Mouse (Mus musculus) stomach, postnatal 0 days (tissue): ENCODE results near the gene Rprd2. TPM values are rescaled to one million over a fixed set of nuclear protein-coding genes. Genes with fewer than 3 reads are reported as not detected.
A peak's percentile ranks its signal among the peaks of the same experiment; 100 is the strongest.

Experiments
- ATAC-seq: fragments of 200-750 bp; cut with Nextera tagmentation; 2 replicates; pipeline ENCODE4 v1.8.0; 2017; ENCODE audit not compliant: low FRiP score, low TSS enrichment
- DNase-seq: peaks from one replicate; pipeline ENCODE4 v3.0.0-alpha.2; 2016; ENCODE audit warnings: low spot score
- H3K27ac ChIP-seq: fragments of 300-500 bp; sonication (generic); replicated peaks from 2 replicates; pipeline ENCODE4 v1.5.1; 2014; ENCODE audit warnings: mild to moderate bottlenecking, control low read depth
- H3K27me3 ChIP-seq: fragments of 300-500 bp; sonication (generic); 2 replicates; pipeline ENCODE4 v1.6.1; 2014; ENCODE audit warnings: low read length; ENCODE audit not compliant: control insufficient read depth, insufficient read depth
- H3K36me3 ChIP-seq: fragments of 300-500 bp; sonication (generic); 2 replicates; pipeline ENCODE4 v1.6.1; 2014; ENCODE audit warnings: low read length, mixed read lengths; ENCODE audit not compliant: control insufficient read depth, insufficient read depth
- H3K4me1 ChIP-seq: fragments of 300-500 bp; sonication (generic); replicated peaks from 2 replicates; pipeline ENCODE4 v1.6.1; 2014; ENCODE audit warnings: antibody characterized with exemption; ENCODE audit not compliant: control insufficient read depth, insufficient read depth
- H3K4me2 ChIP-seq: fragments of 300-500 bp; sonication (generic); replicated peaks from 2 replicates; pipeline ENCODE4 v1.6.1; 2014; ENCODE audit warnings: low read depth, mild to moderate bottlenecking, control low read depth, moderate library complexity
- H3K4me3 ChIP-seq: fragments of 300-500 bp; sonication (generic); 2 replicates; pipeline ENCODE4 v1.5.1; 2014; ENCODE audit warnings: low read depth, low read length, control low read depth
- H3K9ac ChIP-seq: fragments of 300-500 bp; sonication (generic); 2 replicates; pipeline ENCODE4 v1.6.1; 2014; ENCODE audit warnings: mild to moderate bottlenecking, low read length, control low read depth, mixed read lengths
- H3K9me3 ChIP-seq: fragments of 300-500 bp; sonication (generic); 2 replicates; pipeline ENCODE4 v1.6.1; 2016; ENCODE audit warnings: low read length; ENCODE audit not compliant: control insufficient read depth
- CTCF ChIP-seq: IDR thresholded peaks from 2 replicates; pipeline ENCODE4 v1.5.1; 2016; ENCODE audit warnings: antibody characterized with exemption, low read depth, mild to moderate bottlenecking, moderate library complexity
- EP300 ChIP-seq: optimal IDR thresholded peaks from 2 replicates; pipeline ENCODE3; 2016; ENCODE audit warnings: antibody characterized with exemption
- WGBS: fragments of 180-500 bp; shearing (Covaris S2); extraction: QIAGEN DNeasy Blood & Tissue Kit; methylation state at CpG from one replicate; pipeline ENCODE4 v1.1.7; 2014; 5-methylcytosine and 5-hydroxymethylcytosine counted together
- polyA plus RNA-seq: library from polyadenylated mRNA; unstranded; fragments of >200 nt; fragmentation: Nextera tagmentation; extraction: Ambion mirVana; gene quantifications from 2 replicates; pipeline ENCODE4 v1.2.1, GENCODE M21; 2015

Gene Rprd2
- polyA plus RNA-seq, 1 experiment from 2014 or later, result 11.1 TPM

GRCm38 (mm10) chr3:95855502-95856089 is 36.9 kb upstream of the Rprd2 start, which contains the start of gene Prpf3:
TSS of gene Prpf3 (minus strand) at chr3:95855885.
- H3K4me1 ChIP-seq, result no peaks in the 10 kb centered on the region
- ATAC-seq (peak; percentile 98), DNase-seq (peak; percentile 95)
- H3K9me3 ChIP-seq, result no peaks in the 10 kb centered on the region
- H3K36me3 ChIP-seq, result peaks cover 7% of the 10 kb centered on the region; the same call in 1 of the 2 replicates
- peak within 1 kb of the TSS; percentile 70 for H3K27ac ChIP-seq
- H3K27me3 ChIP-seq, result no peaks in the 10 kb centered on the region
- TF ChIP-seq EP300 (no peak), CTCF (peak; percentile 20; the same call in 1 of the 2 replicates)
- WGBS, result under 1% methylated on average over 50 of the region's 56 CpGs
- H3K9ac ChIP-seq, result peak within 1 kb of the TSS; percentile 92
- peak within 1 kb of the TSS; percentile 91 for H3K4me2 ChIP-seq
- peak within 1 kb of the TSS; percentile 87 for H3K4me3 ChIP-seq

DNA sequence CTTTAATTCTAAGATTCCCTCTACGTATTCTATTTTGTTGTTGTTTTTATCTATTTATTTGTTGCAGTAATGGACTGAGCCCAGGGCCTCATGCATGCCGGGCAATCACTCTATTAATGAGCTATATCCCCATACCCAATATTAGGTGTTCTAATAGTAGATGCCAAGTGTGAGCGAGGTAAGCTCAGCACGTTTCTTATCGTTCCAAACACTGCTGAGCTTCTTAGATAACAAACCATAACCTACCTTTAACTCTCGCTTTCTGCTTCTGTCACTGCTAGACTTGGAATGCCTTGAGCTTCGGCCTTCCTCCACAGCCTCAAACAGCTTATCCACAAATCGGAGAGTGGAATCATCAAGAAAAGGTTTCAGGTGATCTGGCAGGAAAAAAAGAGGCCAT is 32.7 kb upstream of the Rprd2 start:
- Histone ChIP-seq H3K9me3 (no peaks in the 10 kb centered on the region), H3K36me3 (peaks cover 18% of the 10 kb centered on the region), H3K27me3 (no peaks in the 10 kb centered on the region), H3K4me3 (no peak overlapping the region), H3K9ac (no peak overlapping the region), H3K4me1 (no peaks in the 10 kb centered on the region), H3K27ac (no peak overlapping the region), H3K4me2 (no peak overlapping the region)
- 93% methylated on average over 8 of the region's 8 CpGs for WGBS
- DNase-seq (no peak), ATAC-seq (no peak)
- TF ChIP-seq EP300, result no peak
- no peak for TF ChIP-seq CTCF

DNA sequence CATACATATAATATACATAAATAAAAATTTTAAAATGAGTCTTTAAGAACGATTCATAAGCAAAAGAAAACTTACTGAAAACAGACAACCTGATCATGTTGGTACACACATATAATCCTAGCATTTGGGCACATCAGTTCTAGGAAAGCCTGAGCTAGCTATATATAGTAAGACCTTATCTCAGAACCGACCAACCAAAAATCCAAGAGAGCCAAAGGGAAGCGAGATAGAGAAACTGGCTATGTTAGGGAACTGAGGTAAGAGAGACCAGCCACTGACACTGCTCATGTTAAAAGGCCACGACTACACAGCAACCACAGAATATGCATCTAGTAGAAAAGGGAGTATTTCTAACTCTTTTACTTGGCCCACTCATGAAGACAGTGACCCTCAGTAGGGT is 31.9 kb upstream of the Rprd2 start:
- Histone ChIP-seq H3K4me3 (no peak overlapping the region), H3K9ac (no peak overlapping the region), H3K4me1 (no peaks in the 10 kb centered on the region), H3K27ac (no peak overlapping the region), H3K36me3 (peaks cover 22% of the 10 kb centered on the region), H3K27me3 (no peaks in the 10 kb centered on the region), H3K4me2 (no peak overlapping the region), H3K9me3 (no peaks in the 10 kb centered on the region)
- DNase-seq, result no peak
- ATAC-seq, result no peak
- WGBS, result 83% methylated on average over 4 of the region's 4 CpGs
- TF ChIP-seq CTCF (no peak), EP300 (no peak)

- DNase-seq, result no peak
- WGBS, result 92% methylated on average over 3 of the region's 3 CpGs
- no peaks in the 10 kb centered on the region for H3K27me3 ChIP-seq
Observed at GRCm38 (mm10) chr3:95842503-95843214, 24.0 kb upstream of the Rprd2 start.

GRCm38 (mm10) chr3:95839250-95839649 is 20.6 kb upstream of the Rprd2 start:
- H3K27me3 ChIP-seq, result no peaks in the 10 kb centered on the region
- H3K27ac ChIP-seq, result no peak overlapping the region
- H3K9ac ChIP-seq, result no peak overlapping the region
- no peak overlapping the region for H3K4me2 ChIP-seq
- H3K4me1 ChIP-seq, result no peaks in the 10 kb centered on the region
- 76% methylated on average over 2 of the region's 2 CpGs for WGBS
- TF ChIP-seq CTCF (no peak), EP300 (no peak)
- H3K36me3 ChIP-seq, result peaks cover 25% of the 10 kb centered on the region
- H3K4me3 ChIP-seq, result no peak overlapping the region
- no peak for DNase-seq
- no peak for ATAC-seq
- no peaks in the 10 kb centered on the region for H3K9me3 ChIP-seq

More at GRCm38 (mm10) chr3:95842503-95843214, 24.0 kb upstream of the Rprd2 start:
- no peaks in the 10 kb centered on the region for H3K9me3 ChIP-seq
- H3K4me1 ChIP-seq, result no peaks in the 10 kb centered on the region
- H3K4me3 ChIP-seq, result no peak overlapping the region
- H3K4me2 ChIP-seq, result no peak overlapping the region
- peak; percentile 25; the same call in 1 of the 2 replicates for TF ChIP-seq CTCF
- TF ChIP-seq EP300, result no peak
- H3K9ac ChIP-seq, result no peak overlapping the region
- no peak for ATAC-seq
- no peak overlapping the region for H3K27ac ChIP-seq
- peaks cover 25% of the 10 kb centered on the region for H3K36me3 ChIP-seq

DNA sequence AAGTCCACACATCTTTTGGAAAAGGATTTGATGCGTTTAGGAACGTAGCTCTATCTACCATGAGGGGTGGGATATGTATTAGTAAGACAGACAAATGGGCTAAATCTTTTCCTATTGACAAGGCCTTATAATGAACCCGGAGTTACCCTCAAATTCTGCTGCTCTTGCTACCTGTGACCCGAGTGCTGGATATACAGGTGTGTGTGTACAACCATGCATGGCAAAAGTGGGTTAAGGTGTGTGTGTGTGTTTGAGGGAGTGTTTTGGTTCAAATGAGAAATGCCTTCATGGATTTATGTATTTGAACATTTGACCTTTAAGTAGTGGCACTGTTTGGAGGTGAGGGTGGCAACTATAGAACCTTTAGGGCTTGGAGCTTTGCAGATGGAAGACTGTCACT is 10.4 kb upstream of the Rprd2 start:
- DNase-seq (no peak), ATAC-seq (no peak)
- Histone ChIP-seq H3K9ac (no peak overlapping the region), H3K36me3 (peaks cover 26% of the 10 kb centered on the region), H3K4me3 (no peak overlapping the region), H3K4me1 (no peaks in the 10 kb centered on the region), H3K27ac (no peak overlapping the region), H3K9me3 (no peaks in the 10 kb centered on the region), H3K27me3 (no peaks in the 10 kb centered on the region), H3K4me2 (no peak overlapping the region)
- TF ChIP-seq EP300 (no peak), CTCF (no peak)
- whole genome bisulfite sequencing, result 96% methylated on average over 4 of the region's 4 CpGs
